Mouse (Mus musculus) erythroblast, embryonic 14.5 days (primary cell): Measurements from ENCODE around the gene Ace2.

Experiments
- GATA1 ChIP-seq: IDR thresholded peaks from 2 replicates; pipeline ENCODE4 v1.6.1; 2012; ENCODE audit warnings: low read length, inconsistent platforms, mixed read lengths
- TAL1 ChIP-seq: IDR thresholded peaks from 3 replicates; pipeline ENCODE4 v1.6.1; 2012; ENCODE audit warnings: low read length, inconsistent platforms, mixed read lengths

DNA sequence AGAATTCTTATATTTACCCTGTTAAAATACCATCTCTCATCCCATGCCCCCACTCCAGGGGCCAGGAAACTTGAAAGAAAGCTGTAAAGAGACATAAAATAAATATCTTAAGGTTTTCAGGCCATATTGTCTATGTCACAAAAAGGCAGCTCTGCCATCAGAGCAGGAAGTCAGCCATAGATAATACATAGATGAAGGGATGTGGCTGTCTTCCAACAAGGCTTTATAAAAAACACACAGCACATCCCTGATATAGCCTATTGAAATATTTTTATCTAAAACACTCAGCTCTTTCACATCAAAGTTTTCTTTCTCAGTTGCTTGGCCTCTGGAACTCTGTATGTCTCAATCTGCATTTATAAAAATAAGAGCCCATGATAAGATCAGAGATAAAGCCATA lies 14.5 kb downstream of the Ace2 start:
- no peak for TF ChIP-seq GATA1
- no peak for TF ChIP-seq TAL1
